Mouse (Mus musculus) heart, embryonic 14.5 days (tissue): ENCODE results near the gene Ntm. TPM values are rescaled to one million over a fixed set of nuclear protein-coding genes. Genes with fewer than 3 reads are reported as not detected.

ENCODE experiments used
- ATAC-seq: fragments of 200-750 bp; cut with Nextera tagmentation; 2 replicates; pipeline ENCODE4 v1.8.0; 2017; ENCODE audit warnings: low read depth, moderate TSS enrichment; ENCODE audit not compliant: insufficient number of reproducible peaks, insufficient read depth, low FRiP score
- H3K27ac ChIP-seq, 2 experiments: fragments of 200-500 bp in 1 of 2; fragments of 300-500 bp in 1 of 2; sonication (generic) in 1 of 2; replicated peaks in 1 of 2; 2 replicates each; pipeline ENCODE4 v1.5.1; 2012 to 2014; ENCODE audit warnings: low read depth in 2 of 2, low read length in 2 of 2, control low read depth in 1 of 2, mild to moderate bottlenecking in 1 of 2, mixed read lengths in 1 of 2; ENCODE audit not compliant: control insufficient read depth in 1 of 2, insufficient read depth in 1 of 2
- H3K27me3 ChIP-seq: fragments of 300-500 bp; sonication (generic); 2 replicates; pipeline ENCODE4 v1.6.1; 2014; ENCODE audit warnings: mild to moderate bottlenecking, low read length, control low read depth; ENCODE audit not compliant: control insufficient read depth, insufficient read depth
- H3K36me3 ChIP-seq: fragments of 300-500 bp; sonication (generic); 2 replicates; pipeline ENCODE4 v1.6.1; 2014; ENCODE audit warnings: mild to moderate bottlenecking, control low read depth, low read length, mixed read lengths; ENCODE audit not compliant: control insufficient read depth, insufficient read depth
- H3K4me1 ChIP-seq, 2 experiments: fragments of 200-500 bp in 1 of 2; fragments of 300-500 bp in 1 of 2; sonication (generic) in 1 of 2; 2 replicates each; pipeline ENCODE4 v1.6.1; 2012 to 2014; ENCODE audit warnings: low read length in 2 of 2, control low read depth in 1 of 2, mixed read lengths in 1 of 2; ENCODE audit not compliant: control insufficient read depth in 2 of 2, insufficient read depth in 2 of 2
- H3K4me2 ChIP-seq: fragments of 300-500 bp; sonication (generic); 2 replicates; pipeline ENCODE4 v1.6.1; 2014; ENCODE audit warnings: mild to moderate bottlenecking, low read length
- H3K4me3 ChIP-seq, 2 experiments: fragments of 200-500 bp in 1 of 2; fragments of 300-500 bp in 1 of 2; sonication (generic) in 1 of 2; 2 replicates each; pipeline ENCODE4 v1.5.1; 2012 to 2014; ENCODE audit warnings: low read length in 2 of 2, mild to moderate bottlenecking in 2 of 2, control low read depth in 1 of 2, low read depth in 1 of 2, moderate library complexity in 1 of 2; ENCODE audit not compliant: control insufficient read depth in 1 of 2, insufficient read depth in 1 of 2
- H3K9ac ChIP-seq: fragments of 300-500 bp; sonication (generic); 2 replicates; pipeline ENCODE4 v1.6.1; 2014; ENCODE audit warnings: mild to moderate bottlenecking, low read length
- H3K9me3 ChIP-seq: fragments of 300-500 bp; sonication (generic); 2 replicates; pipeline ENCODE4 v1.6.1; 2016; ENCODE audit warnings: low read length, control low read depth; ENCODE audit not compliant: control insufficient read depth
- WGBS: fragments of 180-500 bp; shearing (Covaris S2); extraction: QIAGEN DNeasy Blood & Tissue Kit; methylation state at CpG from one replicate; pipeline ENCODE4 v1.1.7; 2014; 5-methylcytosine and 5-hydroxymethylcytosine counted together
- polyA plus RNA-seq: library from polyadenylated mRNA; unstranded; fragments of >200 nt; fragmentation: Nextera tagmentation; extraction: Ambion mirVana; gene quantifications from 2 replicates; pipeline ENCODE4 v1.2.1, GENCODE M21; 2014

Gene Ntm
- polyA plus RNA-seq, 1 experiment from 2014 or later = 44.4 TPM

DNA sequence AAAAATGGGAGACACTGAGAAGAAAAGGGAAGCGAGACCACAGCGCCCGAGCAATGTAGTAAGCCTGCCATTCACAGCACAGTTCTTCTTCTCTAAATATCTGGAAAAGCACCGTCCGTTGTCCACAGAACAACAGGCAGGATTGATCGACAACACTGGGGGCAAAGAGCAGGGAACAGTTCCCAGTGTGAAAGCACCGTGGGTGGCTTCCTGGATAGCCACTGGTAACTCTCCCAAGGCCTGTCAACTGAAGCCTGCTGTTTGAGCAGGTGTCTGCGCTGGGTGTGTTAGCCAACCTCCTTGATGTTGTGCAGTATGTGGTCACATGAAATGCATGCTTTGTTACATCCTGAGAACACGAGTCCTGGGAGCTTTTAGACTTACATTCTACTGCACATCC, 531.4 kb downstream of the Ntm start:
- ATAC-seq = no peak
- Histone ChIP-seq H3K4me3 (no peak overlapping the region), H3K9ac (no peak overlapping the region), H3K4me2 (no peak overlapping the region), H3K27me3 (peaks cover 31% of the 10 kb centered on the region), H3K27ac (no peak overlapping the region), H3K9me3 (no peaks in the 10 kb centered on the region), H3K4me1 (peaks cover 8 to 11% of the 10 kb centered on the region in 2 experiments), H3K36me3 (no peaks in the 10 kb centered on the region)
- 78% methylated on average over 9 of the region's 9 CpGs for WGBS

- no peak for ATAC-seq
- H3K4me3 ChIP-seq = no peak overlapping the region
- no peaks in the 10 kb centered on the region for H3K36me3 ChIP-seq
- no peak overlapping the region for H3K9ac ChIP-seq
- peaks cover 31% of the 10 kb centered on the region for H3K27me3 ChIP-seq
- WGBS = 79% methylated on average over 3 of the region's 3 CpGs
- no peak overlapping the region for H3K27ac ChIP-seq
- H3K4me2 ChIP-seq = no peak overlapping the region
- peaks cover 8 to 11% of the 10 kb centered on the region in 2 experiments for H3K4me1 ChIP-seq
- H3K9me3 ChIP-seq = no peaks in the 10 kb centered on the region
Observed at GRCm38 (mm10) chr9:29430189-29430588, 532.8 kb downstream of the Ntm start.

DNA sequence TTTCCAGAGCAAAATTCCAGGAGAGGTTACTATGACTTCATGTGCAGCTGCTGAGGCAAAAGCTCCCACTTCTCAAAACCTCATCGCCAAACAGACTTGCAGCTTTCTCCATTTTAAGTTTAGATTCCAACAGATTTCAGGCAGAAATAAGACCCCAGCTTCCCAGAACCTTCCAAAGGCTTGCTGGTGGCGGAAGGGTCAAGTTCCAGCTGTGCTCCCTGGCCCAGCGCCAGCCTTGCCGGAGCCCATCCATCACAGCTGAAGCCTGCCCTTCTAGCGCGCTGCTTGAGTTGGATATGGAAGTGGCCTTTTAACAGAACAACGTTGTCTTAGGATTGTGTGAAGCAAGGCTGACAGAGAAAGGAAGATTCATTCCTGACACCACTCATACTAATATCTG, 534.6 kb downstream of the Ntm start:
- Histone ChIP-seq H3K9me3 (no peaks in the 10 kb centered on the region), H3K36me3 (no peaks in the 10 kb centered on the region), H3K9ac (no peak overlapping the region), H3K4me3 (no peak overlapping the region), H3K4me1 (peaks cover 3 to 6% of the 10 kb centered on the region in 2 experiments; a peak in 3 of 4 replicates), H3K27me3 (peaks cover 31% of the 10 kb centered on the region), H3K4me2 (no peak overlapping the region), H3K27ac (no peak overlapping the region)
- 16% methylated on average over 7 of the region's 7 CpGs for WGBS
- no peak for ATAC-seq

DNA sequence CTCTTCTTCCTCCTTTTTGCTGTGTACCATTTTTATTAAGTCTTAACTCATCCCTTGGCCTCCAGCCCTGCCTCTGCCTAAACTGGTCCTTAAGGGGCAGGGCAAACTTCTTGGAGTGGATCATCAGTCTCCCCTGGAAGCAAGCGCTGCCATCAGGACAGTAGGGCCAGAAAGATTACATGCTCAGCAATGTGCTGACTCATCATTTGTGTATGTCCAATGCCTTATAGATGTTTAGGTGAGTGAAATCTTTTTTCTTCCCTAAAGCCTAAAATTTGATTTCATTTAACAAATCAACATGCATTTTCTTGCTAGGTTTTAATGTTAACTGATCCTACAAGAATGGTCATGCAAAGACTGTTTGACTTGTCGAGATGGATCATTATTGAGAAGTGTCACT, 536.7 kb downstream of the Ntm start:
- no peaks in the 10 kb centered on the region for H3K9me3 ChIP-seq
- H3K9ac ChIP-seq = no peak overlapping the region
- H3K27ac ChIP-seq = no peak overlapping the region
- 0 out of 4 replicates have a peak, but pooled peaks cover 0 to 3% of the 10 kb centered on the region in 2 experiments for H3K4me1 ChIP-seq
- H3K4me3 ChIP-seq = no peak overlapping the region
- H3K27me3 ChIP-seq = peaks cover 22% of the 10 kb centered on the region
- H3K36me3 ChIP-seq = no peaks in the 10 kb centered on the region
- WGBS = 81% methylated on average over 2 of the region's 2 CpGs
- no peak for ATAC-seq
- H3K4me2 ChIP-seq = no peak overlapping the region

DNA sequence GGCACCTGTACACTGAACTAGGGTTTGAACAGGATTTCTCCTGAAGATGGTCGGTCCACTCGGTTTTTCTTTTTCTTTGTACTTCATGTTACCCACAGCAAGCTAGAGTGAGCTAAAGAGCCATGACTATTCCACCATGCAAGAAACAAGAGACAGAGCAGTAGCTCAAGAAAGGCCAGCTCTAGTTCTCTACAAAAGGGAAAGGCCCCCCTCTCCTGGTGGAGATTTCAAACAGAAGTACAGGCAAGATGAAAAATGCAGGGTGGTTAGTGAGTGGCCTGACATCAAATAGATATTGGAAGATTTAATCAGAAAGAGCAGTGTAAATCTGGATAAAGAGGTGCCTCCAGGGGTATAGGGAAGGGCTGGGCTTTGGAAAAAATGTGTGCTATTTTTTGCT, 547.4 kb downstream of the Ntm start:
- Histone ChIP-seq H3K4me3 (no peak overlapping the region), H3K9ac (no peak overlapping the region), H3K4me2 (no peak overlapping the region), H3K9me3 (no peaks in the 10 kb centered on the region), H3K27me3 (peaks cover 13% of the 10 kb centered on the region), H3K36me3 (no peaks in the 10 kb centered on the region), H3K27ac (no peak overlapping the region), H3K4me1 (peaks cover 4 to 6% of the 10 kb centered on the region in 2 experiments; a peak in 3 of 4 replicates)
- no peak for ATAC-seq
- WGBS = 66% methylated on average over 2 of the region's 2 CpGs

GRCm38 (mm10) chr9:29413126-29413525, 549.8 kb downstream of the Ntm start:
- H3K27ac ChIP-seq = no peak overlapping the region
- H3K9ac ChIP-seq = no peak overlapping the region
- ATAC-seq = no peak
- H3K27me3 ChIP-seq = peaks cover 15% of the 10 kb centered on the region
- 76% methylated on average over 4 of the region's 4 CpGs for WGBS
- H3K36me3 ChIP-seq = no peaks in the 10 kb centered on the region
- peak overlapping the region; percentile 96; the same call in 1 of the 2 replicates for H3K4me2 ChIP-seq
- H3K4me3 ChIP-seq = no peak overlapping the region
- H3K9me3 ChIP-seq = no peaks in the 10 kb centered on the region
- H3K4me1 ChIP-seq = peaks cover 4 to 6% of the 10 kb centered on the region in 2 experiments; a peak in 3 of 4 replicates

GRCm38 (mm10) chr9:29412181-29412771, 550.7 kb downstream of the Ntm start:
- ATAC-seq = 0 out of 2 replicates have a peak, but pooled peaks have one; percentile 19
- peak overlapping the region; percentile 26 to 56 for H3K27ac ChIP-seq
- H3K36me3 ChIP-seq = no peaks in the 10 kb centered on the region
- H3K27me3 ChIP-seq = peaks cover 15% of the 10 kb centered on the region
- no peaks in the 10 kb centered on the region for H3K9me3 ChIP-seq
- H3K4me2 ChIP-seq = peak overlapping the region; percentile 96
- WGBS = under 1% methylated on average over 58 of the region's 61 CpGs
- peak overlapping the region; percentile 71 for H3K9ac ChIP-seq
- peak overlapping the region; percentile 50 to 61 for H3K4me3 ChIP-seq
- peaks cover 4 to 6% of the 10 kb centered on the region in 2 experiments; a peak in 3 of 4 replicates for H3K4me1 ChIP-seq
